Mouse (Mus musculus) lung, embryonic 14.5 days (tissue): ENCODE results near the gene Fgf10. TPM values are rescaled to one million over a fixed set of nuclear protein-coding genes. Genes with fewer than 3 reads are reported as not detected.

Experiments used
- ATAC-seq: fragments of 200-750 bp; cut with Nextera tagmentation; 2 replicates; pipeline ENCODE4 v1.8.0; 2017; ENCODE audit warnings: mild to moderate bottlenecking, moderate TSS enrichment, moderate library complexity; ENCODE audit not compliant: insufficient read depth
- DNase-seq: peaks from one replicate; pipeline ENCODE4 v3.0.0-alpha.2; 2015
- H3K27ac ChIP-seq: fragments of 300-500 bp; sonication (generic); 2 replicates; pipeline ENCODE4 v1.5.1; 2014; ENCODE audit warnings: low read depth, mild to moderate bottlenecking, moderate library complexity
- H3K27me3 ChIP-seq: fragments of 300-500 bp; sonication (generic); 2 replicates; pipeline ENCODE4 v1.6.1; 2014; ENCODE audit warnings: low read length, control low read depth; ENCODE audit not compliant: insufficient read depth
- H3K36me3 ChIP-seq: fragments of 300-500 bp; sonication (generic); 2 replicates; pipeline ENCODE4 v1.6.1; 2014; ENCODE audit warnings: control low read depth; ENCODE audit not compliant: insufficient read depth
- H3K4me1 ChIP-seq: fragments of 300-500 bp; sonication (generic); 2 replicates; pipeline ENCODE4 v1.6.1; 2014; ENCODE audit warnings: antibody characterized with exemption, control low read depth; ENCODE audit not compliant: insufficient read depth
- H3K4me2 ChIP-seq: fragments of 300-500 bp; sonication (generic); 2 replicates; pipeline ENCODE4 v1.6.1; 2014; ENCODE audit warnings: mild to moderate bottlenecking
- H3K4me3 ChIP-seq: fragments of 300-500 bp; sonication (generic); 2 replicates; pipeline ENCODE4 v1.5.1; 2014; ENCODE audit warnings: low read depth, low read length
- H3K9ac ChIP-seq: fragments of 300-500 bp; sonication (generic); 2 replicates; pipeline ENCODE4 v1.6.1; 2014
- H3K9me3 ChIP-seq: fragments of 300-500 bp; sonication (generic); 2 replicates; pipeline ENCODE4 v1.6.1; 2016; ENCODE audit warnings: low read depth, low read length, control low read depth
- CTCF ChIP-seq: IDR thresholded peaks from 2 replicates; pipeline ENCODE4 v1.5.1; 2016; ENCODE audit warnings: antibody characterized with exemption, low read depth
- WGBS: fragments of 180-500 bp; shearing (Covaris S2); extraction: QIAGEN DNeasy Blood & Tissue Kit; methylation state at CpG from one replicate; pipeline ENCODE4 v1.1.7; 2014; 5-methylcytosine and 5-hydroxymethylcytosine counted together
- polyA plus RNA-seq: library from polyadenylated mRNA; unstranded; fragments of >200 nt; fragmentation: Nextera tagmentation; extraction: Ambion mirVana; gene quantifications from 2 replicates; pipeline ENCODE4 v1.2.1, GENCODE M21; 2014

Fgf10 gene
- polyA plus RNA-seq, 1 experiment from 2014 or later: 16.8 TPM

DNA sequence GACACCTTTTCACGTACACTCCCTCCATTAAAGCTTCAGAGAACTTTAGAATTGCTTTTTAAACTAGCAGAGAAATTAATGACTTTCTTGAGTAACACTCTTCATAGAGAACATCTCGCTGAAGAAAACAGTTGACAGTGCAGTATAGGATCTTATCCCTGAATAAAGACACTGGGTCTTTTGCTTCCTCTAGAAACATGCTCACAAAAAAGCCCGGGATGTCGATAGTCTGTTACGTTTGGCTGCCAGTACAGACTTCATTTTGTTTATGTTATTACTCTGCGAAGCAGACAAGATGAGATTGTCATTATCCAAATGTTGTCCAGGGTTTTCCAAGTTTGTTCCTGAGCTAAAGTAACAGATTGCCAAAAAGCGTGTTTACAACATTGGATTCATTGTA lies 75.2 kb downstream of the Fgf10 start:
- Histone ChIP-seq H3K9me3 (no peaks in the 10 kb centered on the region), H3K4me2 (0 out of 2 replicates have a peak overlapping the region, but pooled peaks have one; percentile 16), H3K27me3 (no peaks in the 10 kb centered on the region), H3K4me3 (no peak overlapping the region), H3K36me3 (no peaks in the 10 kb centered on the region), H3K9ac (no peak overlapping the region), H3K27ac (no peak overlapping the region; the same call in 1 of the 2 replicates), H3K4me1 (0 out of 2 replicates have a peak, but pooled peaks cover 5% of the 10 kb centered on the region)
- DNase-seq: peak; percentile 79
- ATAC-seq: peak; percentile 78
- WGBS: 32% methylated on average over 7 of the region's 7 CpGs
- no peak for TF ChIP-seq CTCF

DNA sequence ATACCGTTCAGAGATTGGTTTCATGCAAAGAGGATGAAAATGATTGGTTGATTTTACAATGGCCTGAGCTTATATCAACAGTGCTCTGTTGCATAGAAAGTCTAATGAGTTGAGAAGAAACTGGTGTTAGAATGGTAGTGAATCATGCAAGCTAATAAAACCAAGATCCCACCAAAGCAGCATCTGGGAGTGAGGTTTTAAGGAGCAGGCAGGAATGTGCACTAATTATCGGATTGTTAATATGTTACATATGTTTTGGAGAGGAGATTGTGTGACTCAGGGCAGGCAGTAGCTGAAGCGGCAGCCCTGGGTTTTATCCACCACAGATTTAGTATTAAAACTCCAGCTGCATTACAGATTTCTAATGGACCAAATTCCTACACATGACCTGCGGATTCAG lies 76.8 kb downstream of the Fgf10 start:
- H3K9ac ChIP-seq: no peak overlapping the region
- no peak for TF ChIP-seq CTCF
- 81% methylated on average over 4 of the region's 4 CpGs for WGBS
- ATAC-seq (no peak), DNase-seq (no peak)
- H3K4me2 ChIP-seq: no peak overlapping the region
- H3K27ac ChIP-seq: no peak overlapping the region
- no peaks in the 10 kb centered on the region for H3K9me3 ChIP-seq
- no peaks in the 10 kb centered on the region for H3K36me3 ChIP-seq
- H3K4me3 ChIP-seq: no peak overlapping the region
- H3K27me3 ChIP-seq: no peaks in the 10 kb centered on the region
- 0 out of 2 replicates have a peak, but pooled peaks cover 5% of the 10 kb centered on the region for H3K4me1 ChIP-seq

DNA sequence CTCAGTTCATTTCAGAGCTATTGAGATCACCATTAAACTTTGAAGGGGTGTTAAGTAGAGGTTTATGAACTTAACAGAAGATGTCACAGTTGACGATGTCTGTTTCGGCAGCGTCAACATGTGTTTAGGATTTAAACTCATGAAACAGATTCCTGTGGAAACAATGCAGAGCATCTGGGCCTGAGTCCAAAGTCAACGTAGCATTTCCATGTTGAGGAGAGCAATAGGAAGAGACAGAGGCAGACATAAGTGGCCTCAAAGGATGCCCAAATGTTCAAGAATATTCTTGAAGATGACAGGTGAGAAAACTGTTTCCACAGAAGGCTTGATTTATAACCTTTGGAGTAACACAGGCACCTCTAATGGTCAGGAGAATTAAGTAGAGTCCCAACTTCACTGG lies 84.4 kb downstream of the Fgf10 start:
- Histone ChIP-seq H3K4me3 (no peak overlapping the region), H3K4me2 (no peak overlapping the region), H3K27ac (no peak overlapping the region), H3K27me3 (no peaks in the 10 kb centered on the region), H3K9me3 (no peaks in the 10 kb centered on the region), H3K9ac (no peak overlapping the region), H3K36me3 (no peaks in the 10 kb centered on the region), H3K4me1 (no peaks in the 10 kb centered on the region)
- ATAC-seq: no peak
- WGBS: 82% methylated on average over 4 of the region's 4 CpGs
- DNase-seq: no peak
- TF ChIP-seq CTCF: no peak

DNA sequence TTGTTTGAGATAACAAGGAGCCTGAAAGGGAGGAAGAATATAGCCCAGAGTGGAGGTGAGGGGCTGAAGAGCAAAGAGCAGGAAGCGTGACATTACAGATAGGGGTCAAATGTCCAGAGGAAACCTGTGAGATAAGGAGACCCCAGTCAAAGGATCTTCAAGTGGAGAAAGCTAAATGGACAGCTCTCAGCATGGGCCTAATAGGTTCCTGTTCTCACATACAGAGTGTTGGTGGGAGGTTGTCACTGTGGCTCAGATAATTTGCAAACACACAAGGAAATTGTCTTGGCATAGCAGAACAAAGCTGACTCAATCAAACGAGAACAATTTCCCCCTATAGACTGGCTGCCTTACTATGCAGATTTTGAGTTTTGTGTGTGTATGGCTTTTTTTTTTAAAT lies 89.4 kb downstream of the Fgf10 start:
- DNase-seq (no peak), ATAC-seq (no peak)
- Histone ChIP-seq H3K9me3 (no peaks in the 10 kb centered on the region), H3K4me2 (no peak overlapping the region), H3K27ac (no peak overlapping the region), H3K4me1 (no peaks in the 10 kb centered on the region), H3K27me3 (no peaks in the 10 kb centered on the region), H3K4me3 (no peak overlapping the region), H3K9ac (no peak overlapping the region), H3K36me3 (no peaks in the 10 kb centered on the region)
- no peak for TF ChIP-seq CTCF
- WGBS: 23% methylated on average over 2 of the region's 2 CpGs

DNA sequence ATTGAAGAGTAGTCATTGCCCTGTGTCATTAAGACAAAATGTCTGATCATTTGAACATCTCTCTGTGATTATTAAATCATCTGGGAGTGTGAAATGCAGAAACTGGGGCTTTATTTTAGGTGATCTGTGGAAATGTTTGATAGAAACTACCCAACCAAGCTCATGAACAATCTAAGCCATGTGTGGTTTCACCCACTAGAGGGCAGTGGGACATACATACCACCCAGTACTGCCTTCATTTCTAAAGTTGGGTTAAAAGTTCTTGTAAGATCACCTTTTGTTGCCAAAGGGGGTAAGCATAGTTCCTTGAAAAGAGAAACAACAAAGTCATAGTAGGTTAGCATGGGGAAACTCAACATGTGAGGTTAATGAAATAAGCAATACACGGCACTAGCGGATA lies 93.4 kb downstream of the Fgf10 start:
- no peaks in the 10 kb centered on the region for H3K4me1 ChIP-seq
- H3K9me3 ChIP-seq: no peaks in the 10 kb centered on the region
- 0 out of 2 replicates have a peak, but pooled peaks have one; percentile 10 for TF ChIP-seq CTCF
- no peak overlapping the region for H3K4me3 ChIP-seq
- DNase-seq (no peak), ATAC-seq (no peak)
- WGBS: 95% methylated on average over 2 of the region's 2 CpGs
- H3K9ac ChIP-seq: no peak overlapping the region
- no peak overlapping the region for H3K4me2 ChIP-seq
- H3K27ac ChIP-seq: no peak overlapping the region
- H3K36me3 ChIP-seq: no peaks in the 10 kb centered on the region
- no peaks in the 10 kb centered on the region for H3K27me3 ChIP-seq

DNA sequence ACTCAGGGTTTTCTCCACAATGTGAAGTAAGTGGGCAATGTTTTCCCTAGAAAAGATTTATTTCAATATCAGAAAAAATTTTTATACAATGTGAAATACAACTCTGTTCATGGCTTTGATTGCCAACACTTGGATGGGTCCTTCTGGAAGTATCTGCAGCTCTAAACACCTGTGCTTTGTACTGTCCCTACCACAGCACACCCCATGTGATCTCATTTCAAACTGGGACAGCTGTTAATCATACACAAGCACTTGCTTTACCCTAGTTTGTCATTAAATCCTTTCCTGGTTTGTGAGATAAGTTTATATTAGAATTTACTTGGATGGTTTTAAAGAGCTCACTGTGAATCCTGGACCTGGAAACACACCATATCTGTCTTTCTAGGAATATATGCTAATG lies 102.6 kb downstream of the Fgf10 start:
- H3K36me3 ChIP-seq: no peaks in the 10 kb centered on the region
- H3K4me2 ChIP-seq: no peak overlapping the region
- H3K27ac ChIP-seq: no peak overlapping the region
- no peaks in the 10 kb centered on the region for H3K4me1 ChIP-seq
- no peaks in the 10 kb centered on the region for H3K9me3 ChIP-seq
- DNase-seq: no peak
- H3K9ac ChIP-seq: no peak overlapping the region
- H3K4me3 ChIP-seq: no peak overlapping the region
- no peaks in the 10 kb centered on the region for H3K27me3 ChIP-seq
- no peak for ATAC-seq
- TF ChIP-seq CTCF: no peak

DNA sequence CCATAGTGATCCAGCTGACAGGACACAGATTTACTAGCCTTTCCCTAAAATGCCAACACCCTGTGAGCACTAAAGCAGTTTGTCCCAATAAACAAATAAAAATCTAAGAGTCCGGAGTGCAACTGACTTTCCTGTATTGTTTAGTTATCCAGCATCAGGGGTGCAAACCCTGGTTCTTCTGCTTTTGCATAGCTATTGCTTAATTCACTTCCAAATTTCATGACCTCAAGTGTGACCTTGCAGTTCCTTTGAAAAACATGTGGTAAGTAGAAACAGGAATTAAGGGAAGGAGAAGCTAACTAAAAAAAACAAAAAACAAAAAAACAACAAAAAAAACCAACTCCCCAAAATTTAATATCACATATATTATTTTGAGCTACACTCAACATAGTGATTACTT lies 105.6 kb downstream of the Fgf10 start:
- Histone ChIP-seq H3K4me2 (no peak overlapping the region), H3K4me3 (no peak overlapping the region), H3K9me3 (no peaks in the 10 kb centered on the region), H3K36me3 (no peaks in the 10 kb centered on the region), H3K27ac (no peak overlapping the region), H3K9ac (no peak overlapping the region), H3K27me3 (no peaks in the 10 kb centered on the region), H3K4me1 (no peaks in the 10 kb centered on the region)
- 78% methylated on average over 1 of the region's 1 CpGs for WGBS
- ATAC-seq: no peak
- no peak for DNase-seq
- no peak for TF ChIP-seq CTCF

DNA sequence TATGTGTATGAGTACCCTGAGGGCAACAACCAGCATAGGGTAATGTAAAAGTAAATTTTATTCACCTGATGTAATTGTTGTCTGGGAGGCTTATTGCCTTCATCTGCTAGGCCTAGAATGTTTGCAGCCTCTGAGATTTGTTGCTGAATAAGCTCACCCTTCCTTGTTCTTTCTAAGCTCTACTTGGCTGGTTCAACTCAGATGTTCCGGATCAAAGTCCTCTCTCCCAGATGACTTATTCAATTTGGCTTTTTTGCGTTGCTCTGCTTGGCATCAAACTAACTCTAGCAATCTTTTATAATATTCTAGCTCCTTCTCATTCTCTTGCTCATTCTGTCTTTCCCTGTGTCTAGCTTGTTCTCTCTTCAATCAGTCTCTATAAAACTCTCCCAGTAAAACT lies 109.6 kb downstream of the Fgf10 start:
- H3K27ac ChIP-seq: no peak overlapping the region
- no peaks in the 10 kb centered on the region for H3K27me3 ChIP-seq
- DNase-seq (no peak), ATAC-seq (no peak)
- no peak overlapping the region for H3K4me2 ChIP-seq
- 0 out of 2 replicates have a peak, but pooled peaks cover 3% of the 10 kb centered on the region for H3K36me3 ChIP-seq
- no peaks in the 10 kb centered on the region for H3K4me1 ChIP-seq
- 96% methylated on average over 2 of the region's 2 CpGs for WGBS
- no peak for TF ChIP-seq CTCF
- H3K9ac ChIP-seq: no peak overlapping the region
- H3K9me3 ChIP-seq: no peaks in the 10 kb centered on the region
- no peak overlapping the region for H3K4me3 ChIP-seq
